Mouse (Mus musculus): ENCODE data around the gene Ippk. TPM values are rescaled to one million over a fixed set of nuclear protein-coding genes. Genes with fewer than 3 reads are reported as not detected.

Ippk gene
- polyA plus RNA-seq, 1 experiment from 2014 or later, result 14.7 TPM

DNA sequence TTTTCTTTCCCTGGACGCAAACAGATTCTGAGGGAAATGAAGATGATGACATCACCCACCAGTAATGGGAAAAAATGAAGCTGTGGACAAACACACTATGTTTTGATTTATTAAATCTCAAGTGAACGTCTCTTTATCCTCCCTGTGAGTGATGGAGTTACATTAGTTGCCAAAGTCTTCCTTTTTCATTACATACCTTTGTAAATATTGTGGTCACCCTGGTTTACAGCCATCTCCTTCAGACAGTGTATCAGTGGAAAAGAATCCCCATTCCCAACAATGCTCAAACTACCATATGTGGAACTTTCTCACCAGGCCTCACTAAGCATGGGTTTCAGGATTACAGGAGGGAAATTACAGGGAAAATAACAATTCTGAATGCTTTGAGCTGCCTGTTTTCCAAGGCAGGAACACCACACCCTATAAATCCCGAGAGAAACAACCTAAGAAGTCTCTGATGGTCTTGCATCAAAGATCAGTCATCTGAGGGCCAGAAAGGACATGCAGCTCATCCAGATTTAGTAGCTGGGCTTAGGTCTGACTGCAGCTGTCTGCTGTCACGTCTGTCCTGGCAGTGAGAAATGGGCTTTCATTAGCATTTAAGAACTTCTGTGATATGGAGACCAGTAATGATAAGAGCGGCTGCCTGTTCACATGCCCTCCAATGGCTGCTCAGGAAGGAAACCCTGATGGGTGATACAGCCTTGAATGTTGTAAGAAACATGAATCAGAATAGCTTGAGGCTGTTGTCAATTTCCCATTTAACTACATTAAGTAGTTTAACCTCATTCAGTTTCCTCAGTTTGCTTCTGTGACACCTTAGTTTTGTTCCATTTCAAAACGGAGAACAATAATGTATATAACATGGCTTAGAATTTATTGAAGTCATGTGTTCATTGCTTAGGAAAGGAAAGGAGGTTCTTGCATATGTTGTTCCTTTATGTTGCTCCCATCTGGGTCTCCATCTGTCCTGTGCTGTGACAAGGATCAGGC lies 71.6 kb downstream of the Ippk start, which contains the start of gene Tes3-ps:
Gene Tes3-ps, plus strand, starts transcription at position 943 of the 993 bp plus-strand sequence.
- 46% methylated on average over 6 of the region's 6 CpGs for WGBS
- H3K4me2 ChIP-seq, result no peak within 1 kb of the TSS

GRCm38 (mm10) chr13:49504510-49504909 lies 83.5 kb downstream of the Ippk start, which contains the start of gene Ecm2:
Gene Ecm2, plus strand, starts transcription at chr13:49504810.
- H3K4me2 ChIP-seq, result 0 out of 2 replicates have a peak within 1 kb of the TSS, but pooled peaks have one; percentile 8
- H3K27ac ChIP-seq, result peak within 1 kb of the TSS; percentile 27; the same call in 1 of the 2 replicates
- no peaks in the 10 kb centered on the region for H3K36me3 ChIP-seq
- H3K27me3 ChIP-seq, result no peaks in the 10 kb centered on the region
- 34% methylated on average over 4 of the region's 4 CpGs for WGBS
- no peaks in the 10 kb centered on the region; the same call in 1 of the 2 replicates for H3K4me1 ChIP-seq
- ATAC-seq (ENCODE audit: insufficient number of reproducible peaks, low FRiP score, low TSS enrichment, low read depth), result no peak
- no peaks in the 10 kb centered on the region for H3K9me3 ChIP-seq
- no peak within 1 kb of the TSS for H3K9ac ChIP-seq
- H3K4me3 ChIP-seq, result no peak within 1 kb of the TSS

More for the DNA sequence above, 71.6 kb downstream of the Ippk start, which contains the start of gene Tes3-ps:
- Histone ChIP-seq H3K4me3 (no peak within 1 kb of the TSS), H3K9ac (no peak within 1 kb of the TSS), H3K4me1 (peaks cover 3% of the 10 kb centered on the region; the same call in 1 of the 2 replicates), H3K9me3 (no peaks in the 10 kb centered on the region), H3K36me3 (no peaks in the 10 kb centered on the region), H3K27me3 (no peaks in the 10 kb centered on the region), H3K27ac (peak within 1 kb of the TSS; percentile 65)
- ATAC-seq (ENCODE audit: insufficient number of reproducible peaks, low FRiP score, low TSS enrichment, low read depth), result no peak

DNA sequence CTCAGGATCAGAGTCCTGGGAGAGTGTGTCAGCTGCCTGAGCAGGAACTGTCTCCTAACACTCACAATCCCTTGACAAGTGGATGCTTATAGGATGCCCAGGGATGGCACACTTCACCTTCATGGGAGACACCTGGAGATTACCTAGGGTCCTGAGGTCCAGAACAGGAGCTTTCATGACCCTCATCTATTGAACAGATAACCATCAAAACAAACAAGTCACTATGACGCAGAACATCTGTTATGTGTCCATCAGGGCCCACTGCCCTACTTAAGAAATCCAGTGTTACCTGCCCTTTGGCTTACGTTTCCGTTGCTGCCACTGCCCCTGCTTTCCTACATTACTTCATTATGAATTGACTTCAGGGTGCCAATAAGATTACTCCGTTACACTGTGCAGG lies 84.7 kb downstream of the Ippk start:
- Histone ChIP-seq H3K9me3 (no peaks in the 10 kb centered on the region), H3K36me3 (no peaks in the 10 kb centered on the region), H3K9ac (no peak overlapping the region), H3K27ac (no peak overlapping the region), H3K4me1 (no peaks in the 10 kb centered on the region; the same call in 1 of the 2 replicates), H3K4me3 (no peak overlapping the region), H3K4me2 (0 out of 2 replicates have a peak overlapping the region, but pooled peaks have one; percentile 8), H3K27me3 (no peaks in the 10 kb centered on the region)
- ATAC-seq (ENCODE audit: insufficient number of reproducible peaks, low FRiP score, low TSS enrichment, low read depth), result no peak
- 74% methylated on average over 4 of the region's 4 CpGs for WGBS

DNA sequence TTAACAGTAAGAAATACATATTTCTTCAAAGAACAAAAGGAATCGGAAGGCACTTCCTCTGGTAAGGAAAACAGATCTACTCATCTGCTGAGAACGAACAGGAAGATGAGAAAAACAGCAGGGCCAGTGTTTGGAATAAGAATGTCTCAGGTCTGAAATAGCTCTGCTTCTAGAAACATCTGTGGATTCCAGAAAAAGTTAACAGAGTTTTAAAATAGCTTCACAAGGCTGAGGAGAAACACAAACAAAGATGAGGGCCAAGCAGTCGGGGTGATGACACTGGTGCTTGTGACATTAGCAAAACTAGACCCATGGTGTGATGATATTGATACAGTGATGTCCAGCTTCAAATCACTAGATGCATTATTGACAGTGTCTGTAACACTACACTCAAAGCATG lies 86.1 kb downstream of the Ippk start:
- Histone ChIP-seq H3K9ac (no peak overlapping the region), H3K4me2 (no peak overlapping the region), H3K4me3 (no peak overlapping the region), H3K27ac (no peak overlapping the region), H3K36me3 (no peaks in the 10 kb centered on the region), H3K27me3 (no peaks in the 10 kb centered on the region), H3K4me1 (no peaks in the 10 kb centered on the region; the same call in 1 of the 2 replicates), H3K9me3 (no peaks in the 10 kb centered on the region)
- ATAC-seq (ENCODE audit: insufficient number of reproducible peaks, low FRiP score, low TSS enrichment, low read depth), result no peak
- 61% methylated on average over 3 of the region's 3 CpGs for WGBS

Other genes with a start within 250 kb of the Ippk start
- gene Ninj1, start 233.8 kb upstream of the Ippk start, polyA plus RNA-seq (2015; fragmentation: Nextera tagmentation; extraction: Ambion mirVana), result 56.0 and 62.4 TPM in 2 replicates
- 64.6 and 76.8 TPM in 2 replicates for gene Card19, start 205.2 kb upstream of the Ippk start, polyA plus RNA-seq (2015; fragmentation: Nextera tagmentation; extraction: Ambion mirVana)
- gene Susd3, start 172.5 kb upstream of the Ippk start, polyA plus RNA-seq (2015; fragmentation: Nextera tagmentation; extraction: Ambion mirVana), result 1.9 and 2.0 TPM in 2 replicates
- 0.37 and 0.40 TPM in 2 replicates for gene Fgd3, start 100.9 kb upstream of the Ippk start, polyA plus RNA-seq (2015; fragmentation: Nextera tagmentation; extraction: Ambion mirVana)
- gene Bicd2, start 79.7 kb upstream of the Ippk start, polyA plus RNA-seq (2015; fragmentation: Nextera tagmentation; extraction: Ambion mirVana), result 41.1 and 42.0 TPM in 2 replicates
- gene Tes3-ps, start 72.1 kb downstream of the Ippk start, polyA plus RNA-seq (2015; fragmentation: Nextera tagmentation; extraction: Ambion mirVana), result 0.72 and 0.88 TPM in 2 replicates
- 4.0 and 7.2 TPM in 2 replicates for gene Ecm2, start 83.6 kb downstream of the Ippk start, polyA plus RNA-seq (2015; fragmentation: Nextera tagmentation; extraction: Ambion mirVana)
- 159 and 242 TPM in 2 replicates for gene Aspn, start 123.2 kb downstream of the Ippk start, polyA plus RNA-seq (2015; fragmentation: Nextera tagmentation; extraction: Ambion mirVana)
- gene Omd, start 161.2 kb downstream of the Ippk start, polyA plus RNA-seq (2015; fragmentation: Nextera tagmentation; extraction: Ambion mirVana), result 16.9 and 27.1 TPM in 2 replicates
- 324 and 326 TPM in 2 replicates for gene Ogn, start 186.8 kb downstream of the Ippk start, polyA plus RNA-seq (2015; fragmentation: Nextera tagmentation; extraction: Ambion mirVana)
- 19.5 and 21.5 TPM in 2 replicates for gene Cenpp, start 231.5 kb downstream of the Ippk start, polyA plus RNA-seq (2015; fragmentation: Nextera tagmentation; extraction: Ambion mirVana)
- gene Nol8, start 231.8 kb downstream of the Ippk start, polyA plus RNA-seq (2015; fragmentation: Nextera tagmentation; extraction: Ambion mirVana), result 13.6 and 14.6 TPM in 2 replicates

Measured in limb, embryonic 15.5 days (tissue).